Mouse (Mus musculus) kidney, embryonic 15.5 days (tissue): ENCODE measurements around the gene Abcb8. TPM values are rescaled to one million over a fixed set of nuclear protein-coding genes. Genes with fewer than 3 reads are reported as not detected.

ENCODE experiments used
- ATAC-seq: fragments of 200-750 bp; cut with Nextera tagmentation; replicated peaks from 2 replicates; pipeline ENCODE4 v1.8.0; 2017; ENCODE audit warnings: moderate TSS enrichment; ENCODE audit not compliant: low FRiP score
- H3K27ac ChIP-seq: fragments of 300-500 bp; sonication (generic); 2 replicates; pipeline ENCODE4 v1.5.1; 2015; ENCODE audit warnings: mild to moderate bottlenecking, inconsistent platforms
- H3K27me3 ChIP-seq: fragments of 300-500 bp; sonication (generic); 2 replicates; pipeline ENCODE4 v1.6.1; 2015; ENCODE audit warnings: inconsistent platforms
- H3K36me3 ChIP-seq: fragments of 300-500 bp; sonication (generic); 2 replicates; pipeline ENCODE4 v1.6.1; 2015; ENCODE audit warnings: inconsistent platforms
- H3K4me1 ChIP-seq: fragments of 300-500 bp; sonication (generic); 2 replicates; pipeline ENCODE4 v1.6.1; 2015; ENCODE audit warnings: inconsistent platforms
- H3K4me2 ChIP-seq: fragments of 300-500 bp; sonication (generic); 2 replicates; pipeline ENCODE4 v1.6.1; 2015; ENCODE audit warnings: moderate library complexity, mild to moderate bottlenecking, inconsistent platforms
- H3K4me3 ChIP-seq: fragments of 300-500 bp; sonication (generic); replicated peaks from 2 replicates; pipeline ENCODE4 v1.5.1; 2015; ENCODE audit warnings: mild to moderate bottlenecking, inconsistent platforms
- H3K9ac ChIP-seq: fragments of 300-500 bp; sonication (generic); 2 replicates; pipeline ENCODE4 v1.6.1; 2015; ENCODE audit warnings: mild to moderate bottlenecking, inconsistent platforms
- H3K9me3 ChIP-seq: fragments of 300-500 bp; sonication (generic); replicated peaks from 2 replicates; pipeline ENCODE4 v1.6.1; 2016; ENCODE audit warnings: inconsistent platforms
- WGBS: fragments of 180-500 bp; shearing (Covaris S2); methylation state at CpG from one replicate; pipeline ENCODE4 v1.1.7; 2015; ENCODE audit warnings: mixed read lengths; 5-methylcytosine and 5-hydroxymethylcytosine counted together
- polyA plus RNA-seq: library from polyadenylated mRNA; unstranded; fragments of >200 nt; fragmentation: Nextera tagmentation; extraction: Ambion mirVana; gene quantifications from 2 replicates; pipeline ENCODE4 v1.2.1, GENCODE M21; 2015

Gene Abcb8
- polyA plus RNA-seq, 1 experiment from 2014 or later, result 62.0 TPM

- H3K4me3 ChIP-seq, result peak overlapping the region; percentile 87
- H3K4me1 ChIP-seq, result peaks cover 50% of the 10 kb centered on the region
- H3K9ac ChIP-seq, result peak overlapping the region; percentile 90
- H3K27ac ChIP-seq, result peak overlapping the region; percentile 89
- peak overlapping the region; percentile 94 for H3K4me2 ChIP-seq
- WGBS, result 11% methylated on average over 5 of the region's 5 CpGs
- peaks cover 3% of the 10 kb centered on the region; the same call in 1 of the 2 replicates for H3K27me3 ChIP-seq
- H3K9me3 ChIP-seq, result no peaks in the 10 kb centered on the region
- H3K36me3 ChIP-seq, result 0 out of 2 replicates have a peak, but pooled peaks cover 5% of the 10 kb centered on the region
- no peak for ATAC-seq
Measured at GRCm38 (mm10) chr5:24453283-24453984, 60.0 kb downstream of the Abcb8 start.

- Histone ChIP-seq H3K4me1 (peaks cover 50% of the 10 kb centered on the region), H3K27ac (peak overlapping the region; percentile 81; the same call in 1 of the 2 replicates), H3K4me2 (peak overlapping the region; percentile 94), H3K4me3 (peak overlapping the region; percentile 87), H3K9ac (peak overlapping the region; percentile 90; the same call in 1 of the 2 replicates), H3K36me3 (peaks cover 10% of the 10 kb centered on the region; the same call in 1 of the 2 replicates), H3K9me3 (no peaks in the 10 kb centered on the region), H3K27me3 (peaks cover 3% of the 10 kb centered on the region; the same call in 1 of the 2 replicates)
- 11% methylated on average over 2 of the region's 2 CpGs for WGBS
- no peak for ATAC-seq
Measured at GRCm38 (mm10) chr5:24453985-24454303, 60.5 kb downstream of the Abcb8 start.

- Histone ChIP-seq H3K4me2 (peak overlapping the region; percentile 94), H3K27me3 (peaks cover under 1% of the 10 kb centered on the region; the same call in 1 of the 2 replicates), H3K27ac (peak overlapping the region; percentile 81), H3K36me3 (peaks cover 13% of the 10 kb centered on the region), H3K4me1 (peaks cover 54% of the 10 kb centered on the region), H3K4me3 (no peak overlapping the region), H3K9me3 (no peaks in the 10 kb centered on the region), H3K9ac (no peak overlapping the region)
- no peak for ATAC-seq
- WGBS, result 72% methylated on average over 3 of the region's 3 CpGs
Measured at GRCm38 (mm10) chr5:24455076-24455475, 61.6 kb downstream of the Abcb8 start.

GRCm38 (mm10) chr5:24455613-24456012 is 62.1 kb downstream of the Abcb8 start:
- peak overlapping the region; percentile 81 for H3K27ac ChIP-seq
- H3K27me3 ChIP-seq, result no peaks in the 10 kb centered on the region
- H3K36me3 ChIP-seq, result peaks cover 16% of the 10 kb centered on the region
- no peak for ATAC-seq
- no peak overlapping the region for H3K4me3 ChIP-seq
- H3K4me2 ChIP-seq, result peak overlapping the region; percentile 94
- WGBS, result 69% methylated on average over 7 of the region's 7 CpGs
- H3K4me1 ChIP-seq, result peaks cover 55% of the 10 kb centered on the region
- no peaks in the 10 kb centered on the region for H3K9me3 ChIP-seq
- H3K9ac ChIP-seq, result no peak overlapping the region

Other genes starting within 250 kb of the Abcb8 start
- gene Nupl2, start 228.7 kb upstream of the Abcb8 start, polyA plus RNA-seq, result 15.4 and 16.6 TPM in 2 replicates
- gene Kcnh2, start 42.1 kb upstream of the Abcb8 start, polyA plus RNA-seq, result 7.1 and 7.2 TPM in 2 replicates
- gene Nos3, start 28.9 kb upstream of the Abcb8 start, polyA plus RNA-seq, result 15.4 and 18.4 TPM in 2 replicates
- gene Atg9b, start 1.5 kb upstream of the Abcb8 start, polyA plus RNA-seq, result 0.82 and 1.1 TPM in 2 replicates
- 0.39 and 0.53 TPM in 2 replicates for gene Asic3, start 19.7 kb downstream of the Abcb8 start, polyA plus RNA-seq
- gene Cdk5, start 29.9 kb downstream of the Abcb8 start, polyA plus RNA-seq, result 50.1 and 52.2 TPM in 2 replicates
- gene Slc4a2, start 30.2 kb downstream of the Abcb8 start, polyA plus RNA-seq, result 42.3 and 42.7 TPM in 2 replicates
- gene Fastk, start 51.6 kb downstream of the Abcb8 start, polyA plus RNA-seq, result 116 and 125 TPM in 2 replicates
- 25.2 and 26.5 TPM in 2 replicates for gene Tmub1, start 54.2 kb downstream of the Abcb8 start, polyA plus RNA-seq
- gene Agap3, start 58.5 kb downstream of the Abcb8 start, polyA plus RNA-seq, result 18.8 and 21.0 TPM in 2 replicates
- gene Gbx1, start 133.5 kb downstream of the Abcb8 start, polyA plus RNA-seq, result 0.04 and 0.10 TPM in 2 replicates
- gene Asb10, start 147.3 kb downstream of the Abcb8 start, polyA plus RNA-seq, result 0.61 and 0.67 TPM in 2 replicates
- gene 4931409K22Rik, start 163.1 kb downstream of the Abcb8 start, polyA plus RNA-seq, result 0.23 TPM in 2 replicates
- gene Abcf2, start 183.8 kb downstream of the Abcb8 start, polyA plus RNA-seq, result 118 TPM in 2 replicates
- 23.2 and 24.7 TPM in 2 replicates for gene Chpf2, start 193.1 kb downstream of the Abcb8 start, polyA plus RNA-seq
- gene Smarcd3, start 230.7 kb downstream of the Abcb8 start, polyA plus RNA-seq, result 26.5 and 33.4 TPM in 2 replicates